Mouse (Mus musculus) forebrain, embryonic 11.5 days (tissue): ENCODE results near the gene Slc39a11. TPM values are rescaled to one million over a fixed set of nuclear protein-coding genes. Genes with fewer than 3 reads are reported as not detected.

ENCODE experiments used
- ATAC-seq: fragments of 200-750 bp; cut with Nextera tagmentation; replicated peaks from 2 replicates; pipeline ENCODE4 v1.8.0; 2017; ENCODE audit warnings: moderate TSS enrichment; ENCODE audit not compliant: low FRiP score
- DNase-seq: peaks from one replicate; pipeline ENCODE4 v3.0.0-alpha.2; 2017; ENCODE audit warnings: low spot score
- H3K27ac ChIP-seq: fragments of 300-500 bp; sonication (generic); 2 replicates; pipeline ENCODE4 v1.5.1; 2014; ENCODE audit warnings: low read depth, low read length
- H3K27me3 ChIP-seq: fragments of 300-500 bp; sonication (generic); 2 replicates; pipeline ENCODE4 v1.6.1; 2014; ENCODE audit warnings: mild to moderate bottlenecking, low read length, mixed read lengths; ENCODE audit not compliant: control insufficient read depth, insufficient read depth
- H3K36me3 ChIP-seq: fragments of 300-500 bp; sonication (generic); 2 replicates; pipeline ENCODE4 v1.6.1; 2014; ENCODE audit warnings: mild to moderate bottlenecking, low read length, moderate library complexity, mixed read lengths; ENCODE audit not compliant: control insufficient read depth, insufficient read depth
- H3K4me1 ChIP-seq: fragments of 300-500 bp; sonication (generic); replicated peaks from 2 replicates; pipeline ENCODE4 v1.6.1; 2014; ENCODE audit warnings: low read length, mixed read lengths; ENCODE audit not compliant: control insufficient read depth, insufficient read depth
- H3K4me2 ChIP-seq: fragments of 300-500 bp; sonication (generic); 2 replicates; pipeline ENCODE4 v1.6.1; 2014; ENCODE audit warnings: low read depth, mild to moderate bottlenecking, low read length, moderate library complexity, mixed read lengths; ENCODE audit not compliant: severe bottlenecking
- H3K4me3 ChIP-seq: fragments of 300-500 bp; sonication (generic); 2 replicates; pipeline ENCODE4 v1.5.1; 2014; ENCODE audit warnings: low read depth, low read length
- H3K9ac ChIP-seq: fragments of 300-500 bp; sonication (generic); 2 replicates; pipeline ENCODE4 v1.6.1; 2014; ENCODE audit warnings: low read length
- H3K9me3 ChIP-seq: fragments of 300-500 bp; sonication (generic); 2 replicates; pipeline ENCODE4 v1.6.1; 2016; ENCODE audit warnings: low read length, mixed read lengths; ENCODE audit not compliant: control insufficient read depth
- WGBS: fragments of 180-500 bp; shearing (Covaris S2); extraction: QIAGEN DNeasy Blood & Tissue Kit; methylation state at CpG from one replicate; pipeline ENCODE4 v1.1.7; 2014; 5-methylcytosine and 5-hydroxymethylcytosine counted together
- polyA plus RNA-seq: library from polyadenylated mRNA; unstranded; fragments of >200 nt; fragmentation: Nextera tagmentation; extraction: Ambion mirVana; gene quantifications from 2 replicates; pipeline ENCODE4 v1.2.1, GENCODE M21; 2014

Slc39a11 gene
- polyA plus RNA-seq, 1 experiment from 2014 or later = 20.6 TPM

DNA sequence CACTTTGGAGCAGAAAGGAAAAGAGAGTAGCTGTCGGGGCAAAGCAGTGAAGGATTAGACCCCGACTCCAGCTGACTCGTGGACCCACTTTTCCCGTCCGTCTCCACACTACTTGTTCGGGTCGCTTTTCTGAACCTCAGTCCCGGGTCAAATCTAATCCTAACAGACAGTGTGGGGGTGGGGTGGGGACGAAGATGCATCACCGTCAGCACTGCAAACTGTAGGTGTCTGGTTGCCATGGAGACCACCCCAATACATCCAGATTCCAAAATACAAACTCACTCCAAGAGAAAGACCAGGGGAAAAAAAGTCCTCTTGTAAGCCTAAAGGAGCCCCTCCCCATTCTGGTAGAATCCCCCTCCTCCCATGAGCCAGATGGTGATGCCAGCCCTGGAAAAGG lies 97.3 kb downstream of the Slc39a11 start:
- Histone ChIP-seq H3K9ac (no peak overlapping the region), H3K27ac (no peak overlapping the region), H3K27me3 (no peaks in the 10 kb centered on the region), H3K36me3 (no peaks in the 10 kb centered on the region), H3K4me3 (no peak overlapping the region), H3K4me1 (peaks cover 4% of the 10 kb centered on the region; the same call in 1 of the 2 replicates), H3K9me3 (no peaks in the 10 kb centered on the region), H3K4me2 (no peak overlapping the region)
- DNase-seq = no peak
- WGBS = 71% methylated on average over 10 of the region's 10 CpGs
- no peak for ATAC-seq

DNA sequence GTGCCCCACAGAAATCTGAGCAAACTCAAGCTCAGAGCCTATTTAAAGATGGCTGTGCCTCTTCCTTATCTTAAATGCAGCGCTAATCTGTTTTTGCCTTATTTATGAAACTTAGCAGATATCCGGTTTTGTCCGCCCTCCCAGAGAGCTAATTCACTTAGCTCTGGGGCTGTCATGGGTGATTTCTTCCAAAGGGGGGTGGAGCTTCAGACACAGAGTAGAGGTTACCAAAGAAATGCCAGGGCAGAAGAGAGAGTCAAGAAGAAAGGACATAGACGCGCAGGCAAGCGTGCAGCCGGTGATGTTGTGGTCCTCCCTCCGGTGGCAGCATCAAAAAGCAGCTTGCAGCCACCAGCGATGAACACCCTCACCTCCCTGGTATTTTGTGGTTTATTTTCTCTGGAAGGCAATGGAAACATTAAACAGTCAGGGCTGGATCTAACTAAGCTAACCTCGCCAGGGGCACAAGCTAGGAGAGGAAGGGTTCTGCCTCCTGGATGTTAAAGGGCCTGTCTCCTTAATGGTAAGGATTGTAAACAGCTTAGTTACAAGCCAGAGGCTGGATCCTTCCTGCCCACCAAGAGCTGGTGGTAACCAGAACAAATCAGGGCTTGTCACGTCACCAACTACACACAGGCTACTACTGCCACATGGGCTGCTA lies 103.5 kb downstream of the Slc39a11 start:
- H3K27ac ChIP-seq = no peak overlapping the region
- 89% methylated on average over 11 of the region's 11 CpGs for WGBS

DNA sequence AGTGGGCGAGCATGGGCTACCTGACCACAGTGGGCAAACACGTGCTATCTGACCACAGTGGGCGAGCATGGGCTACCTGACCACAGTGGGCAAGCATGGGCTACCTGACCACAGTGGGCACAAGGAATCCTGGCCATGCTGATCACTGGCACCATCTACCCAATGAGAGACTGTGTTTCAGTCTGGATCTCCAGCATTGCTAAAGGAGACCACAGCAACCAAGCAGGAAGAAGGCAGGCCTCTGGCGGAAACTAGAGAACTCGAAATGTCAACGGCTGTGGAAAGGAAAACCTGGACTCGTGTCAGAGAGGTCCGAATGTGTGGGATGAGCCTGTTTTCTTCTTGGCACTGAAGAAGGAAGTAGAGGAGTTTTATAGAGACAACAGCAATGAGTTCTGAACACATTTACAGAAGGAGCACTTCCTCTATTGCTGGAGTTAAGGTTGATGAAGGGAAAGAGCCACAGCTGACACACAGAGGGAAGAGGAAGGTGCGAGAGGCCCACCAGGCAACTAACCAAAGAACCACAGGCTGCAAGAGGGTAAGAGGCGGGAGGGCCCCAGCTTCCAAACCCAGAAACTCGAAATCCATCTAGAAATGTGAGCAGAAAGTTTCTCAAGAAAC lies 105.8 kb downstream of the Slc39a11 start:
- H3K4me1 ChIP-seq = no peaks in the 10 kb centered on the region
- H3K4me2 ChIP-seq = no peak overlapping the region
- no peak for DNase-seq
- H3K9me3 ChIP-seq = no peaks in the 10 kb centered on the region
- no peaks in the 10 kb centered on the region for H3K27me3 ChIP-seq
- no peak for ATAC-seq
- 94% methylated on average over 11 of the region's 11 CpGs for WGBS
- no peak overlapping the region for H3K4me3 ChIP-seq
- H3K36me3 ChIP-seq = no peaks in the 10 kb centered on the region
- no peak overlapping the region for H3K27ac ChIP-seq
- H3K9ac ChIP-seq = no peak overlapping the region

More for the DNA sequence above, 103.5 kb downstream of the Slc39a11 start:
- no peaks in the 10 kb centered on the region for H3K9me3 ChIP-seq
- H3K36me3 ChIP-seq = no peaks in the 10 kb centered on the region
- H3K4me2 ChIP-seq = no peak overlapping the region
- no peaks in the 10 kb centered on the region for H3K27me3 ChIP-seq
- no peak for ATAC-seq
- H3K4me3 ChIP-seq = no peak overlapping the region
- H3K9ac ChIP-seq = no peak overlapping the region
- no peak for DNase-seq
- H3K4me1 ChIP-seq = no peaks in the 10 kb centered on the region

- H3K36me3 ChIP-seq = no peaks in the 10 kb centered on the region
- H3K27ac ChIP-seq = no peak overlapping the region
- H3K9me3 ChIP-seq = no peaks in the 10 kb centered on the region
- H3K4me1 ChIP-seq = no peaks in the 10 kb centered on the region
- WGBS = 98% methylated on average over 8 of the region's 8 CpGs
- no peak for ATAC-seq
- H3K27me3 ChIP-seq = no peaks in the 10 kb centered on the region
- H3K4me2 ChIP-seq = no peak overlapping the region
- no peak for DNase-seq
- H3K4me3 ChIP-seq = no peak overlapping the region
- no peak overlapping the region for H3K9ac ChIP-seq
Measured at GRCm38 (mm10) chr11:113541073-113541472, 108.8 kb downstream of the Slc39a11 start.

DNA sequence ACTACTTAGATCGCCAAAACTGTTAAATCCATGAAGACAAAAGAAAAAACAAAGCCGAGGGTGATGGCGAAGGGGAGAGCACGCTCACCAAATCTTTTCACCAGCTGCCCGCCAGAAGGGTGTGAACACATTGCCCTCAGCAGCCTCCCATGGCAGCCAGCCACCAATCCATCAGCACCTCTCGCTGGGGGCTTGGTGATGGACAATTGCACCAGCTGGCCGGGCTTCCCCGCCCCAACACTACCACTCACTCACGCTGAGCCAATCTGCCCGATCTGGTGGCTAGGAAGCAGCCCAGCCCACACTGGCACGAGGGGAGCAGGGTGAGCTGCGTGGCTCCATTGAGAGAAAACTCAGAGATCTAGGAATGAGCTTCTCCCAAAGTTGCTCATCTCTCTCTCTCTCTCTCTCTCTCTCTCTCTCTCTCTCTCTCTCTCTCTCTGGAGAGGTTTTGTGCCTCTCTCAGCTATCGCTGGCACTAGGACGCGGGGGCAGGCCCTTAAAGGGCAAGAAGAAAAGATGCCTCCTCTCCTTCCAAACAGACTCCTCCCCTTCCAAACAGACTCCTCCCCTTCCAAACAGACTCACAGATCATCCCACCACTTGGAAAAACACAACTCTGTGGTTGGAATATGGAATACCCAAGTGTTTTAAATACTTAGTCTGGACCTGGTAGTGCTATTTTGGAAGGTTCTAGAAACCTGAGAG lies 110.2 kb downstream of the Slc39a11 start:
- peak; percentile 66; the same call in 1 of the 2 replicates for ATAC-seq
- Histone ChIP-seq H3K4me1 (no peaks in the 10 kb centered on the region), H3K4me2 (no peak overlapping the region), H3K27me3 (no peaks in the 10 kb centered on the region), H3K9ac (no peak overlapping the region), H3K27ac (no peak overlapping the region), H3K4me3 (no peak overlapping the region), H3K36me3 (no peaks in the 10 kb centered on the region), H3K9me3 (no peaks in the 10 kb centered on the region)
- peak; percentile 59 for DNase-seq
- 74% methylated on average over 14 of the region's 15 CpGs for WGBS

DNA sequence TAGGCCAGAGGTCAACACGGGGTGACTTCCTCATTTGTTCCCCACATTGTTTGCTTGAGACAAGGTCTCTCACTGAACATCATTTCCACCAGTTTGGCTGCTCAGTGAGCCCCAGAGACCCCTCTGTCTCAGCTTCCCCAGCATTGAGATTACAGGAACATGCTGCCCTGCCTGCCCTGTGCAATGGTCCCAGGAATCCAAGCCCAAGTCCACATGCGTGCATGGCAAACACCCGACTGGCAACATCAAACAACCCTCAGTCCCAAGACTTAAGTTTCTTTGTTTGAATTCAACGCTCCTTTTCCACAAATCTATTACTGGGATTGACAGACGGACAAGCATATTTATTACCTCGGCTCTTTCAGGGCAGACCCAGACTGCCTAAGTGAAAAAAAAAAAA lies 110.8 kb downstream of the Slc39a11 start:
- Histone ChIP-seq H3K4me1 (no peaks in the 10 kb centered on the region), H3K36me3 (no peaks in the 10 kb centered on the region), H3K9me3 (no peaks in the 10 kb centered on the region), H3K4me2 (no peak overlapping the region), H3K4me3 (no peak overlapping the region), H3K27me3 (no peaks in the 10 kb centered on the region), H3K27ac (peak overlapping the region; percentile 37; the same call in 1 of the 2 replicates), H3K9ac (no peak overlapping the region)
- ATAC-seq (no peak), DNase-seq (no peak)
- WGBS = 84% methylated on average over 6 of the region's 6 CpGs

DNA sequence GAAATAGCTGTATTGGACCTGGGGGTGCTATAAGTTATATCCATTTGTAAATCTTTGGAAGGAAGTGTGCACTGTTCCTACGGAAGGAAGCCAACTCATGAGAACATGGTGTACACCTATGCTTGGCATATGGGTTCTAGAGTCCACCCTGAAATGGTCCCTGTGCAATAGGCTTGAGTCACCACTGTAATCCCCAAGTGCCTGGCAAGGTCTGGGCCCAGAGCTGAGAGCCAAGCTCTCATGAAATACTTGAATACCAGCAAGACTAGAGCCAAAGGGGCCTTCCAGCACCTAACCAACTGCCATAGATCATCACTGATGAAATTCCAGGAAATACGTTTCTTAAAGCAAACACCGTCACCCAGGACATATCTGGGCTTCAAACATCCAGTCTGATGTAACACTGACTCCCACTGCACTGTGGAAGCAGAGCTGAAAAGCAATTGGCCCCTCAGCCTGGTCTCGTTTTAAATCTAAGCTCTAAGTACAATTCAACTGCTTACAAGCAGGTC lies 111.4 kb downstream of the Slc39a11 start:
- Histone ChIP-seq H3K4me3 (no peak overlapping the region), H3K36me3 (no peaks in the 10 kb centered on the region), H3K27ac (no peak overlapping the region), H3K9me3 (no peaks in the 10 kb centered on the region), H3K9ac (no peak overlapping the region), H3K27me3 (no peaks in the 10 kb centered on the region), H3K4me2 (no peak overlapping the region), H3K4me1 (no peaks in the 10 kb centered on the region)
- DNase-seq = no peak
- 95% methylated on average over 4 of the region's 4 CpGs for WGBS
- no peak for ATAC-seq

- Histone ChIP-seq H3K36me3 (no peaks in the 10 kb centered on the region), H3K9me3 (no peaks in the 10 kb centered on the region), H3K4me1 (no peaks in the 10 kb centered on the region), H3K27me3 (no peaks in the 10 kb centered on the region), H3K9ac (no peak overlapping the region), H3K27ac (no peak overlapping the region), H3K4me3 (no peak overlapping the region), H3K4me2 (no peak overlapping the region)
- no peak for DNase-seq
- 96% methylated on average over 7 of the region's 7 CpGs for WGBS
- no peak for ATAC-seq
Measured at GRCm38 (mm10) chr11:113537715-113538114, 112.2 kb downstream of the Slc39a11 start.
